Mouse (Mus musculus): ENCODE measurements at regions not wholly inside any gene's neighbourhood (a gene's known extent, or its start where the extent isn't known, plus 50 kb on each side); places are given as distances from the start of the nearest gene placed in this dataset.

DNA sequence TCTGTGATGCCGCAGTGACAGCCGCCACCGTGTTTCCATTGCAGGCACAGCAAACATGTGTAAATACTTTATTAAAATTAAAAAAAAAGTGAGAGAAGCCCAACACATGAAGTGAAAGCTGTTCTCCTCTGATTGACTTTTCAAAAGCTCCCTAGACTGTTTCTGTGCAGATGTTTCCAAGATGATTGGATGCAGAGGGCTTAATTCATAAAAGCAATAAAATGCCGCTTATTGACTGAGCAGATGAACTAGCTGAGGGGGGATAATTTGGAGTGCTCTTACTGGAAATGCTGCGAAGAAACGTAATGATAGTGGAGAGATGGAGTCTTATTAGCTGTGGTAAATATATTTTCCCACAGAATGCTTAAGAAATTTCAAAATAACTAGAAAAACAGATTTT lies 170.4 kb downstream of the Rnf144a start:
- TF ChIP-seq FLI1 (IDR thresholded peaks at IDR 0.05; ENCODE audit: low read length): no peak
- no peak for TF ChIP-seq GATA1 (IDR thresholded peaks at IDR 0.05; ENCODE audit: borderline replicate concordance, low read length)
- H3K9me3 ChIP-seq: no peaks in the 10 kb centered on the region

DNA sequence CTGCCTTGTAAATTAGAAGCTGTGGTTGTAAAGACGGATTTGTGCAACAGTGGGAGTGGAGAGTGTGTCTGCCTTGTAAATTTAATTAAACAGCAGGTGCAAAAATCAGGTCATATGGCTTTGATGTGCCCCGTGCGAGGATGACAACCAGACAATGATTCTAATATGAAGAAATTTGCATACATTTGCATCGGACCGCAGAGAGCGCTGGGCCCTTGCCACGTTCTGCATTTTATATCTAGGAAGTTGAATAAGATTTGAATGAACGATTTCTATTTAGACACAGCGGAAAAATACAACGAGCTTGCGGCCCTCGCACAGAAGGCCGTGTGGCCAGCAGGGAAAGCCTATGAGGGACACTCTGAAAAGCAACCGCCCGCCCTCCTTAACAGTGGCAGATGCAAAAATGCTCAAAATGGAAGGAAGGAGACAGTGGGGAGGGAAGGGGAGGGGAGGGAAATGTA lies 187.5 kb downstream of the Rnf144a start:
- no peak overlapping the region for H3K4me3 ChIP-seq (replicated peaks)
- TF ChIP-seq FLI1 (IDR thresholded peaks at IDR 0.05; ENCODE audit: low read length) (no peak), GATA1 (IDR thresholded peaks at IDR 0.05; ENCODE audit: borderline replicate concordance, low read length) (no peak)
- H3K27me3 ChIP-seq (replicated peaks): no peaks in the 10 kb centered on the region
- no peaks in the 10 kb centered on the region for H3K9me3 ChIP-seq
- H3K4me1 ChIP-seq: no peaks in the 10 kb centered on the region
- no peaks in the 10 kb centered on the region for H3K36me3 ChIP-seq (replicated peaks; ENCODE audit: low read length)

More for the DNA sequence above, 170.4 kb downstream of the Rnf144a start:
- Histone ChIP-seq H3K27me3 (replicated peaks) (no peaks in the 10 kb centered on the region), H3K36me3 (replicated peaks; ENCODE audit: low read length) (no peaks in the 10 kb centered on the region), H3K4me1 (no peaks in the 10 kb centered on the region), H3K4me3 (replicated peaks) (no peak overlapping the region)

DNA sequence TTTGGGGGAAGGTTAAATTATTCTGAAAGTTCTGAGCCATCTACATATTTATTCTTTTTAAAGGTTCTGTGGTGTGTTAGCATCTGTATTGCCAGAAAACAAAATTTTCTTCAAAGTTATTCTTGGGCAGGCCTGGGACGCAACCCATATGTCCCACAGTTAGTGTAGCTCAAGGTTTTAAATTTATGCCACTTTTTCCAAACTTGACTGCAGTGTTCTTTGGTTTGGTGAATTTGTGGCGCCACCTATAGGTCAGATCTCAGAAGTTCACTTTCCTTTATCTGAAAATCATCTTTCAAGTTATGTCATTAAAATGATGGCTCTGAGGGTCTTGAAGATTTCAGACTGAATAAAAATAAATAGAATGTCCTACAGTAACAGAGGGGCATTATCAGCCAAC lies 188.7 kb downstream of the Rnf144a start:
- H3K27me3 ChIP-seq (replicated peaks): no peaks in the 10 kb centered on the region

DNA sequence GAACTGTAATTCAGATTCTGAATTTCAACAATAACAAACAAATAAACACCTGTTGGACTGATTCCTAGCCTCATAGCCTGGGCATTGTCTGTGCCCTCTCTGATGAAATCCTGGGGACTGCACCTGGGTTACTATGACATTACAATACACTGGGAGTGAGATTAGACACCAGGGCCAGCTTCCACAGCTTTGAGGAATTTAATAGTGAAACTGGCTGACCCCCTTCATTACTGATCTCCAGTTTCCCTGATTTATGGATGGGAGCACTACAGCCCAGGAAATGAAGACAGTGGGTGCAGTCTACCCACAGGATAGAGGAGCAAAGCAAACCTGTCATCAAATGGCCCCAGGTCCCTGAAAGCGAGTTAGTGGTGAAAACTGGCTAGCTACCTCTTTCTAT lies 202.6 kb downstream of the Rnf144a start:
- TF ChIP-seq GATA1 (IDR thresholded peaks at IDR 0.05; ENCODE audit: borderline replicate concordance, low read length) (no peak), FLI1 (IDR thresholded peaks at IDR 0.05; ENCODE audit: low read length) (no peak)
- H3K36me3 ChIP-seq (replicated peaks; ENCODE audit: low read length): no peaks in the 10 kb centered on the region
- no peak overlapping the region for H3K4me3 ChIP-seq (replicated peaks)
- no peaks in the 10 kb centered on the region for H3K9me3 ChIP-seq
- no peaks in the 10 kb centered on the region for H3K4me1 ChIP-seq
- H3K27me3 ChIP-seq (replicated peaks): no peaks in the 10 kb centered on the region

More for the DNA sequence above, 188.7 kb downstream of the Rnf144a start:
- TF ChIP-seq GATA1 (IDR thresholded peaks at IDR 0.05; ENCODE audit: borderline replicate concordance, low read length) (no peak), FLI1 (IDR thresholded peaks at IDR 0.05; ENCODE audit: low read length) (no peak)
- no peaks in the 10 kb centered on the region for H3K4me1 ChIP-seq
- no peaks in the 10 kb centered on the region for H3K9me3 ChIP-seq
- no peak overlapping the region for H3K4me3 ChIP-seq (replicated peaks)
- no peaks in the 10 kb centered on the region for H3K36me3 ChIP-seq (replicated peaks; ENCODE audit: low read length)

DNA sequence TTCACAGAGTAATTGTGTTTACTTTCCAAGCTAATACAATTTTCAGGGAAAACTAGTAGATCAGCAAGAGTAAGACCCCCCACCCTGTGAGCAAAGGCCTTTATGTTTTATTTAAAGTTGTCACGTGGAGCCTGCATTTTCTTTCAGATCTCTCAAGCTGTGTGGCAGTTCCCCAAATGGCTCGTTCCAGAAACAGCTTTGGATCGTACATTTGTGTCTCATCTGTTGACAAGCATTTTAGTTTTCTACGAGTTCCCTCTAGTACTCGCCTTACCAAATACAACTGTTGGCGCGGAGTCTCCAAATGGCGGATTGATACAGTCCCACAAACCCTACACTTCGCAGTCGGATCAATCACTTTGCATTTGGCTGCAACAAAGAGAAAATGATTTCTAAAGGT lies 203.6 kb downstream of the Rnf144a start:
- H3K4me3 ChIP-seq (replicated peaks): no peak overlapping the region
- no peaks in the 10 kb centered on the region for H3K9me3 ChIP-seq
- TF ChIP-seq FLI1 (IDR thresholded peaks at IDR 0.05; ENCODE audit: low read length) (no peak), GATA1 (IDR thresholded peaks at IDR 0.05; ENCODE audit: borderline replicate concordance, low read length) (no peak)
- peaks cover 3% of the 10 kb centered on the region; the same call in 1 of the 2 replicates for H3K4me1 ChIP-seq
- peaks cover 2% of the 10 kb centered on the region for H3K27me3 ChIP-seq (replicated peaks)
- no peaks in the 10 kb centered on the region for H3K36me3 ChIP-seq (replicated peaks; ENCODE audit: low read length)

DNA sequence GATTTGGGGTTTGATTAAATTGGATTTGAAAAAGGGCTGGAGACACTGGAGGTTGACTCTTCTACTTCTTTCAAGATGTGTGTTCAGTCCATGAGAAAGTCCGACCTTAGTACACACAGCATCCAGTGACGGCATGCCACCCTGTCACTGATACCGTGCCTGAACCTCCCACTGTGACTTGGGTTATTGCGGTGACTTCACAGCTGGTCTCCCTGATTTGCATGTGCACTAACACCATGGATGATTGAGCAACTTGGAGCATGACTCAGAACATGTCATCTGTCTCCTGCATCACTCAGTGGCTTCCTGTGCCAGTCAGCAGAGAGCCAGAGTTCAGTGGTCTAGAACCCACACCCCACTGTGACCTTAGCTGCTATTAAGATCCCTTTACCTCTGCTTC lies 208.3 kb downstream of the Rnf144a start:
- H3K27me3 ChIP-seq (replicated peaks): peaks cover 5% of the 10 kb centered on the region
- H3K9me3 ChIP-seq: no peaks in the 10 kb centered on the region
- TF ChIP-seq FLI1 (IDR thresholded peaks at IDR 0.05; ENCODE audit: low read length) (no peak), GATA1 (IDR thresholded peaks at IDR 0.05; ENCODE audit: borderline replicate concordance, low read length) (no peak)
- peak overlapping the region; percentile 50 for H3K4me3 ChIP-seq (replicated peaks)
- no peaks in the 10 kb centered on the region for H3K36me3 ChIP-seq (replicated peaks; ENCODE audit: low read length)
- H3K4me1 ChIP-seq: peaks cover 3% of the 10 kb centered on the region; the same call in 1 of the 2 replicates

DNA sequence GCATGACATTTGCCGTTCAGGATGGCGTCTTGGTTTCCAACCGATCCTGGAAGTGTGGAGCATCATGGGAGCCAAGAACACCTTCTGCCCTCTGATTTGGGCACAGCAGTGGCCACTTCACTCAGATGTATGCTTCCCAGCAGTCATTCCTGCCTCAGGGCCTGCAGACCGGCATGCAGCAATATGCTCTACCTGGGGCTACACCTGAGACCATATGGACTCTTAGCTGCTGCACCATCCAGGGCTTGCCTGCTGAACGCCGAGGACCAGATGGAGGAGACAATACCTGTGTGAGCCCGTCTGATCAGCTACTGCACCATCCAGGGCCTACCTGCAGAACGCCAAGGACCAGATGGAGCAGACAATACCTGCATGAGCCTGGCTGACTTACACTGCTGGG lies 209.0 kb downstream of the Rnf144a start:
- H3K27me3 ChIP-seq (replicated peaks): peaks cover 5% of the 10 kb centered on the region
- no peaks in the 10 kb centered on the region for H3K9me3 ChIP-seq
- TF ChIP-seq FLI1 (IDR thresholded peaks at IDR 0.05; ENCODE audit: low read length): no peak
- TF ChIP-seq GATA1 (IDR thresholded peaks at IDR 0.05; ENCODE audit: borderline replicate concordance, low read length): no peak

DNA sequence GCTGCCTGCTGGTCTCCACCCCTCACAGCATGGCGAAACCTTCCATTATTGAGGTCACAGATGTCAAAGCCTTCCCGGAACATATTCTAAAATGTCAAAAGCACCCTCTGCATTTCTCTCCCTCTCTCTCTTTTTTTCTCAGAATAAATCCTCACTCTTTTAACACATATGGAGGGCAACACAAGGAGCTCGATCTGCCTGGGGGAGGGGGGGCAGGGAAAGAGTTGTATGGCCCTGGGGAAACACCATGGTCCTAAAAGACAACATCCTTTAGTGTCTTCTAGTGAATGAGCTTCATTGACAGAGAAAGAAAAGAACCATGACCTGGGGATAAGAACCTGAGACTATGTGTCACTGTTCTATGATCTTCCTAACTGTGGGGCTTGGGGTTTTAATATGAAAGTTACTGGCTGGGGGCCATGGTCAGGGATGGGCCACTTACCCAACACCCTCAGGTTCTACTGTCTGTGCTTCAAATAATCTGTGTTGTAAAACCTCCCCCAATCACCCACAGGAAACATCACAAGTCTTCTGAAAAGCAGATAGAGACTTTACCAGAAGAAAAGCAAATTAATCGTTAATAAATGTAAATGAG lies 223.0 kb downstream of the Rnf144a start:
- H3K27me3 ChIP-seq (replicated peaks): no peaks in the 10 kb centered on the region
- no peaks in the 10 kb centered on the region for H3K36me3 ChIP-seq (replicated peaks; ENCODE audit: low read length)
- TF ChIP-seq GATA1 (IDR thresholded peaks at IDR 0.05; ENCODE audit: borderline replicate concordance, low read length): no peak
- peaks cover 7% of the 10 kb centered on the region for H3K4me1 ChIP-seq
- no peak overlapping the region for H3K4me3 ChIP-seq (replicated peaks)
- H3K9me3 ChIP-seq: peaks cover 7% of the 10 kb centered on the region; the same call in 1 of the 2 replicates

More for the DNA sequence above, 209.0 kb downstream of the Rnf144a start:
- H3K4me1 ChIP-seq: peaks cover 3% of the 10 kb centered on the region; the same call in 1 of the 2 replicates
- H3K36me3 ChIP-seq (replicated peaks; ENCODE audit: low read length): no peaks in the 10 kb centered on the region
- peak overlapping the region; percentile 14 for H3K4me3 ChIP-seq (replicated peaks)

DNA sequence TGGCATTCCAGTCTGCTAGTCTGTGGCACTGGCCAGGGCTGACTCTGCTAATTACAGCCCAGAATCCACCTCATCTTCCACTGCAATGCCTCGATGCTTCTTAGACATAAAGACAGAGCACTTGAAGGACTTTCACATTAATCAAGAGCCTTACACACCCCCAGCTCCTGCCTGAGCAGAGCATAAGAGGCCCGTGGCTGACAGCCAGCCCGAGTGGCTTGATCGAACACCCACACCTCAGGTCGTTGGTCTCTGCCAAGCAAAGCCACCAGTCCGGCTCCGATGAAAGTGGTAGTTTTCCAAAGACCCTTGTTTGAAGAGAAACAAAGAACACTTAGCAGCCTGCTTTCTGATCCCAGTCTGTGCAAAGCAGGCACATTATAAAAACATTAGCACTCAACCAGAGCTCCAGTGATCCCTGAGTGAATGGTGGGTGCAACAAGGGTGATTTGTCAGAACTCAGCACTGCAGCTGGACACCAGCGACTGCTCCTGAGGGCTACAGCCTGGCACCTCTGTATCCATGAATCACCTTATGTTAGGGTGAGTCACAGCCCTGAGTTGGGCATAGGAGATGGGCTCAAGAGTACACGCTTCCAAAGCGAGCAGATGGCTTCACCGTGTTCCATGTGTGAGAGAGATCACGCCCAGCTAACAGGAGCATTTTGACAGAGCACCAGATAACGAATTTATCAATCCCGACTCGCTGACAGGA lies 223.6 kb downstream of the Rnf144a start:
- no peak for TF ChIP-seq GATA1 (IDR thresholded peaks at IDR 0.05; ENCODE audit: borderline replicate concordance, low read length)
- no peak for TF ChIP-seq FLI1 (IDR thresholded peaks at IDR 0.05; ENCODE audit: low read length)
- Histone ChIP-seq H3K9me3 (peaks cover 7% of the 10 kb centered on the region; the same call in 1 of the 2 replicates), H3K4me3 (replicated peaks) (peak overlapping the region; percentile 14), H3K36me3 (replicated peaks; ENCODE audit: low read length) (no peaks in the 10 kb centered on the region), H3K4me1 (peaks cover 9% of the 10 kb centered on the region), H3K27me3 (replicated peaks) (no peaks in the 10 kb centered on the region)

DNA sequence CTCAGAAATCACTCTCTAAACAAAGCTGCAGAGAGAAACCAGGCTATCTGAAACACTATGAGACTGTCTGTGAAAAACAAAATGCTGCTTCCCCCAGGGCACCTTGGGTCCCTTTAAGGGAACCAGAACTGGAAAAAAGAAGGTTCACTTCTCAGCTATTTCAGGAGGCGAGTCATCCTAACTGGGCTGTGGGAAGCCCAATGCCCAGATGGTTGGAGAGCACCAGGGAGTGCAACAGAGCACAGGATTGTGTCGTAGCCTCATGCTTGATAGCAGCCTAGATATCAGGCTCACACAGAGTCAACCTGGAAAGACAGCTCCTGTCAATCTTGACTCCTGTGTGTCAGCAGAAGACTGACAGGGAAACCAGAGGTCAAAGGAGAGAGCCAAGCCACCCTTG lies 226.1 kb downstream of the Rnf144a start:
- Histone ChIP-seq H3K36me3 (replicated peaks; ENCODE audit: low read length) (no peaks in the 10 kb centered on the region), H3K27me3 (replicated peaks) (no peaks in the 10 kb centered on the region), H3K4me3 (replicated peaks) (no peak overlapping the region), H3K4me1 (peaks cover 9% of the 10 kb centered on the region), H3K9me3 (peaks cover 7% of the 10 kb centered on the region; the same call in 1 of the 2 replicates)
- TF ChIP-seq FLI1 (IDR thresholded peaks at IDR 0.05; ENCODE audit: low read length): no peak
- TF ChIP-seq GATA1 (IDR thresholded peaks at IDR 0.05; ENCODE audit: borderline replicate concordance, low read length): no peak

Measured in megakaryocyte, embryonic 14.5 days (primary cell).